Comparison of ENCODE assay signal across 10 mouse cellular contexts in the genomic region with DNA sequence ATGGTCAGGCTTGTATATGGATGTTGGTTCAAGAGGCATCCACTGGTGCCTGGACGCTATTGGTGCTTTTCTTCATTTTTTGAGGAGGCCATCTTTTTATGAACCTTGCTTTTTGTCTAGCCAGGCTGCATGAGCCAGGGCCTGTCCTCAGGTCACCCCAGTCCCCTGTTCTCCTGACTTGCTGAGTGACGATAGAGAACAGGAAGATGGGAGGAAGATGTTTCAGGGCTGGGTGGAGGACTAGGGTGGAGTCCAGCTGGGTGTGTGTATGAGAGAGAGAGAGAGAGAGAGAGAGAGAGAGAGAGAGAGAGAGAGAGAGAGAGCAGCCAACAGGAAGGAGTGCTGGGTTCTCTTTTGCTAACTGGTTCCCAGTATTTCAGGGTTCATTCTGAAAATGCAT.
DNase-seq lines count a peak whose midpoint lies in the region; ATAC-seq and TF ChIP-seq lines count a peak whose summit lies in the region.
"Had no signal": no experiment of that assay in that cellular context is flagged by ENCODE, and none has a peak within 500 bp of the region (broad histone marks: within the 10 kb centered on the region; RNA-seq: fewer than 3 reads in every experiment).

No protein-coding gene starts in this region.

- no peak overlapping the region for H3K9ac ChIP-seq in forebrain, embryonic 11.5 days (ENCODE audit: low read length)
- H3K9ac ChIP-seq in heart, postnatal 0 days (replicated peaks; ENCODE audit: low read depth, low read length): no peak overlapping the region
- H3K9ac ChIP-seq: liver, postnatal 0 days; midbrain, embryonic 15.5 days had no signal

- H3K4me2 ChIP-seq in forebrain, embryonic 11.5 days (ENCODE audit: low read depth, low read length, severe bottlenecking): no peak overlapping the region
- no peak overlapping the region for H3K4me2 ChIP-seq in heart, postnatal 0 days (ENCODE audit: low read depth, low read length)
- H3K4me2 ChIP-seq: midbrain, embryonic 15.5 days had no signal

- DNase-seq in forebrain, embryonic 10.5 days (ENCODE audit: extremely low spot score, low spot score): no peak
- no peak for DNase-seq in forebrain, embryonic 11.5 days (ENCODE audit: low spot score)
- no peak for DNase-seq in heart, postnatal 0 days (ENCODE audit: low spot score)
- no peak for DNase-seq in heart, embryonic 10.5 days (ENCODE audit: low spot score)
- DNase-seq in urinary bladder, postnatal 14 days (ENCODE audit: low spot score): peak; percentile 10
- no peak for DNase-seq in urinary bladder, postnatal 4 days (ENCODE audit: low spot score in 2 of 2)
- DNase-seq in layer of hippocampus, postnatal 36 days: no peak
- DNase-seq: liver, postnatal 0 days had no signal

- no peaks in the 10 kb centered on the region for H3K36me3 ChIP-seq in forebrain, embryonic 10.5 days (replicated peaks)
- no peaks in the 10 kb centered on the region for H3K36me3 ChIP-seq in forebrain, embryonic 11.5 days (ENCODE audit: control insufficient read depth, insufficient read depth, low read length)
- no peaks in the 10 kb centered on the region for H3K36me3 ChIP-seq in heart, postnatal 0 days (replicated peaks; ENCODE audit: control insufficient read depth, insufficient read depth, low read length)
- no peaks in the 10 kb centered on the region for H3K36me3 ChIP-seq in heart, embryonic 10.5 days
- H3K36me3 ChIP-seq: midbrain, embryonic 15.5 days had no signal

- H3K4me3 ChIP-seq in forebrain, embryonic 10.5 days: no peak overlapping the region
- no peak overlapping the region for H3K4me3 ChIP-seq in forebrain, embryonic 11.5 days (ENCODE audit: low read depth, low read length)
- H3K4me3 ChIP-seq in heart, postnatal 0 days (ENCODE audit: low read depth, low read length): no peak overlapping the region
- no peak overlapping the region for H3K4me3 ChIP-seq in heart, embryonic 10.5 days
- H3K4me3 ChIP-seq: midbrain, embryonic 15.5 days had no signal

- TF ChIP-seq EP300 in heart, postnatal 0 days (IDR thresholded peaks at IDR 0.05; ENCODE audit: low read depth): no peak

- H3K4me1 ChIP-seq in forebrain, embryonic 10.5 days: peaks cover 14% of the 10 kb centered on the region
- no peaks in the 10 kb centered on the region for H3K4me1 ChIP-seq in forebrain, embryonic 11.5 days (replicated peaks; ENCODE audit: control insufficient read depth, insufficient read depth, low read length)
- H3K4me1 ChIP-seq in heart, postnatal 0 days (ENCODE audit: control insufficient read depth, insufficient read depth): peaks cover 58% of the 10 kb centered on the region
- peaks cover 55% of the 10 kb centered on the region for H3K4me1 ChIP-seq in heart, embryonic 10.5 days
- H3K4me1 ChIP-seq: midbrain, embryonic 15.5 days had no signal

- H3K9me3 ChIP-seq in forebrain, embryonic 10.5 days: no peaks in the 10 kb centered on the region
- no peaks in the 10 kb centered on the region for H3K9me3 ChIP-seq in forebrain, embryonic 11.5 days (ENCODE audit: control insufficient read depth, low read length)
- no peaks in the 10 kb centered on the region for H3K9me3 ChIP-seq in heart, postnatal 0 days (replicated peaks; ENCODE audit: control insufficient read depth, low read length)
- no peaks in the 10 kb centered on the region for H3K9me3 ChIP-seq in heart, embryonic 10.5 days
- H3K9me3 ChIP-seq: midbrain, embryonic 15.5 days had no signal

- ATAC-seq in forebrain, embryonic 11.5 days (replicated peaks; ENCODE audit: low FRiP score): no peak
- ATAC-seq in heart, postnatal 0 days (ENCODE audit: insufficient read depth, low read depth): no peak; the same call in 1 of the 2 replicates
- ATAC-seq in inflammation-experienced regulatory T-cells, adult 6 months: no peak
- ATAC-seq: liver, postnatal 0 days; midbrain, embryonic 15.5 days had no signal

- 0 out of 2 replicates have a peak overlapping the region, but pooled peaks have one; percentile 35 for H3K27ac ChIP-seq in forebrain, embryonic 10.5 days
- H3K27ac ChIP-seq in forebrain, embryonic 11.5 days (ENCODE audit: low read depth, low read length): no peak overlapping the region
- peak overlapping the region; percentile 70 for H3K27ac ChIP-seq in heart, postnatal 0 days (ENCODE audit: low read depth)
- no peak overlapping the region for H3K27ac ChIP-seq in heart, embryonic 10.5 days
- H3K27ac ChIP-seq: midbrain, embryonic 15.5 days had no signal

- 92% methylated on average over 2 of the region's 2 CpGs for WGBS in forebrain, embryonic 10.5 days
- WGBS in forebrain, embryonic 11.5 days: 83% methylated on average over 2 of the region's 2 CpGs
- WGBS in heart, postnatal 0 days: 58% methylated on average over 2 of the region's 2 CpGs
- 71% methylated on average over 2 of the region's 2 CpGs for WGBS in heart, embryonic 10.5 days

- no peaks in the 10 kb centered on the region for H3K27me3 ChIP-seq in forebrain, embryonic 10.5 days (ENCODE audit: poor library complexity, severe bottlenecking)
- no peaks in the 10 kb centered on the region for H3K27me3 ChIP-seq in forebrain, embryonic 11.5 days (ENCODE audit: control insufficient read depth, insufficient read depth, low read length)
- H3K27me3 ChIP-seq in heart, postnatal 0 days (ENCODE audit: control insufficient read depth, insufficient read depth, low read length): no peaks in the 10 kb centered on the region
- H3K27me3 ChIP-seq in heart, embryonic 10.5 days (ENCODE audit: insufficient read depth, poor library complexity, severe bottlenecking): no peaks in the 10 kb centered on the region
- H3K27me3 ChIP-seq: midbrain, embryonic 15.5 days had no signal

- TF ChIP-seq CTCF in heart, postnatal 0 days (IDR thresholded peaks at IDR 0.05; ENCODE audit: low read depth): no peak

Comparison
In these comparisons a context has a peak if more than half of its experiments do, and no peak if none do; other contexts are left out.
1. H3K27ac ChIP-seq: peak in forebrain, embryonic 10.5 days (single experiment) and heart, postnatal 0 days (single experiment); none in forebrain, embryonic 11.5 days (single experiment) and heart, embryonic 10.5 days (single experiment).